Mouse (Mus musculus) lung, embryonic 14.5 days (tissue): Measurements from ENCODE around the gene Usp7. TPM values are rescaled to one million over a fixed set of nuclear protein-coding genes. Genes with fewer than 3 reads are reported as not detected.

Source experiments
- ATAC-seq: fragments of 200-750 bp; cut with Nextera tagmentation; 2 replicates; pipeline ENCODE4 v1.8.0; 2017; ENCODE audit warnings: mild to moderate bottlenecking, moderate TSS enrichment, moderate library complexity; ENCODE audit not compliant: insufficient read depth
- DNase-seq: peaks from one replicate; pipeline ENCODE4 v3.0.0-alpha.2; 2015
- H3K27ac ChIP-seq: fragments of 300-500 bp; sonication (generic); 2 replicates; pipeline ENCODE4 v1.5.1; 2014; ENCODE audit warnings: low read depth, mild to moderate bottlenecking, moderate library complexity
- H3K27me3 ChIP-seq: fragments of 300-500 bp; sonication (generic); 2 replicates; pipeline ENCODE4 v1.6.1; 2014; ENCODE audit warnings: low read length, control low read depth; ENCODE audit not compliant: insufficient read depth
- H3K36me3 ChIP-seq: fragments of 300-500 bp; sonication (generic); 2 replicates; pipeline ENCODE4 v1.6.1; 2014; ENCODE audit warnings: control low read depth; ENCODE audit not compliant: insufficient read depth
- H3K4me1 ChIP-seq: fragments of 300-500 bp; sonication (generic); 2 replicates; pipeline ENCODE4 v1.6.1; 2014; ENCODE audit warnings: antibody characterized with exemption, control low read depth; ENCODE audit not compliant: insufficient read depth
- H3K4me2 ChIP-seq: fragments of 300-500 bp; sonication (generic); 2 replicates; pipeline ENCODE4 v1.6.1; 2014; ENCODE audit warnings: mild to moderate bottlenecking
- H3K4me3 ChIP-seq: fragments of 300-500 bp; sonication (generic); 2 replicates; pipeline ENCODE4 v1.5.1; 2014; ENCODE audit warnings: low read depth, low read length
- H3K9ac ChIP-seq: fragments of 300-500 bp; sonication (generic); 2 replicates; pipeline ENCODE4 v1.6.1; 2014
- H3K9me3 ChIP-seq: fragments of 300-500 bp; sonication (generic); 2 replicates; pipeline ENCODE4 v1.6.1; 2016; ENCODE audit warnings: low read depth, low read length, control low read depth
- CTCF ChIP-seq: IDR thresholded peaks from 2 replicates; pipeline ENCODE4 v1.5.1; 2016; ENCODE audit warnings: antibody characterized with exemption, low read depth
- WGBS: fragments of 180-500 bp; shearing (Covaris S2); extraction: QIAGEN DNeasy Blood & Tissue Kit; methylation state at CpG from one replicate; pipeline ENCODE4 v1.1.7; 2014; 5-methylcytosine and 5-hydroxymethylcytosine counted together
- polyA plus RNA-seq: library from polyadenylated mRNA; unstranded; fragments of >200 nt; fragmentation: Nextera tagmentation; extraction: Ambion mirVana; gene quantifications from 2 replicates; pipeline ENCODE4 v1.2.1, GENCODE M21; 2014

Gene Usp7
- polyA plus RNA-seq, 1 experiment from 2014 or later: 49.8 TPM

- H3K4me2 ChIP-seq: no peak overlapping the region
- no peak for TF ChIP-seq CTCF
- no peak overlapping the region for H3K9ac ChIP-seq
- H3K36me3 ChIP-seq: peaks cover 29% of the 10 kb centered on the region
- ATAC-seq (no peak), DNase-seq (no peak)
- no peaks in the 10 kb centered on the region for H3K27me3 ChIP-seq
- 55% methylated on average over 4 of the region's 4 CpGs for WGBS
- no peaks in the 10 kb centered on the region for H3K4me1 ChIP-seq
- no peak overlapping the region for H3K4me3 ChIP-seq
- H3K9me3 ChIP-seq: no peaks in the 10 kb centered on the region
- H3K27ac ChIP-seq: no peak overlapping the region
Measured at GRCm38 (mm10) chr16:8685087-8685486, 107.0 kb downstream of the Usp7 start.

DNA sequence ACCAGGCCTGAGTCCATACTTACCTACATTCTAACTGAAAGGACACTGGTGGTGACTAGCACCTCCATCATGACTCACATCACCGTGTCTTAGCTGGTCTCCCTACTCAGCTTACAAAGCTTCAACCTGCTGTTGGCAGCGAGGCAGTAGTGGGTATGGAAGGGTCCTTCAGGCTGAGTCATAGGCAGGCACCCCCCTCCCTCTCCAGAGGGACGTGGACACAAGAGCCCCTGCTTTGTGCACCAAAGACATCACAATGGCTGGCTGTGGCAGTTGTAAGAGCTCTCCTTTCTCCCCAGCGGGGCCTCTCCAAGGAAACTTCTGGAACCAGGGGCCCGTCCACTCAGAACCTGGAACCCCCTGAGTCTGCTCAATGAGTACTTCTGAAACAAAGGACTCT is 111.6 kb downstream of the Usp7 start, which contains the start of gene Gm5767:
TSS of gene Gm5767 (plus strand) at position 301 of the 400 bp plus-strand sequence.
- no peaks in the 10 kb centered on the region for H3K27me3 ChIP-seq
- no peaks in the 10 kb centered on the region for H3K9me3 ChIP-seq
- H3K4me2 ChIP-seq: no peak within 1 kb of the TSS
- DNase-seq (no peak), ATAC-seq (no peak)
- H3K36me3 ChIP-seq: 0 out of 2 replicates have a peak, but pooled peaks cover 4% of the 10 kb centered on the region
- no peak within 1 kb of the TSS for H3K4me3 ChIP-seq
- TF ChIP-seq CTCF: no peak
- H3K27ac ChIP-seq: no peak within 1 kb of the TSS
- 68% methylated on average over 5 of the region's 5 CpGs for WGBS
- H3K9ac ChIP-seq: no peak within 1 kb of the TSS
- no peaks in the 10 kb centered on the region for H3K4me1 ChIP-seq

- ATAC-seq (no peak), DNase-seq (no peak)
- TF ChIP-seq CTCF: no peak
- 78% methylated on average over 3 of the region's 3 CpGs for WGBS
- Histone ChIP-seq H3K4me1 (no peaks in the 10 kb centered on the region), H3K36me3 (0 out of 2 replicates have a peak, but pooled peaks cover 2% of the 10 kb centered on the region), H3K27ac (no peak overlapping the region), H3K4me2 (no peak overlapping the region), H3K9ac (no peak overlapping the region), H3K27me3 (no peaks in the 10 kb centered on the region), H3K4me3 (no peak overlapping the region), H3K9me3 (no peaks in the 10 kb centered on the region)
Measured at GRCm38 (mm10) chr16:8679780-8680179, 112.3 kb downstream of the Usp7 start.

- Histone ChIP-seq H3K9me3 (no peaks in the 10 kb centered on the region), H3K4me3 (no peak overlapping the region), H3K9ac (no peak overlapping the region), H3K27me3 (no peaks in the 10 kb centered on the region), H3K4me1 (no peaks in the 10 kb centered on the region), H3K36me3 (no peaks in the 10 kb centered on the region), H3K27ac (no peak overlapping the region), H3K4me2 (no peak overlapping the region)
- 65% methylated on average over 4 of the region's 4 CpGs for WGBS
- no peak for ATAC-seq
- no peak for TF ChIP-seq CTCF
- DNase-seq: no peak
Measured at GRCm38 (mm10) chr16:8678676-8679075, 113.4 kb downstream of the Usp7 start.

DNA sequence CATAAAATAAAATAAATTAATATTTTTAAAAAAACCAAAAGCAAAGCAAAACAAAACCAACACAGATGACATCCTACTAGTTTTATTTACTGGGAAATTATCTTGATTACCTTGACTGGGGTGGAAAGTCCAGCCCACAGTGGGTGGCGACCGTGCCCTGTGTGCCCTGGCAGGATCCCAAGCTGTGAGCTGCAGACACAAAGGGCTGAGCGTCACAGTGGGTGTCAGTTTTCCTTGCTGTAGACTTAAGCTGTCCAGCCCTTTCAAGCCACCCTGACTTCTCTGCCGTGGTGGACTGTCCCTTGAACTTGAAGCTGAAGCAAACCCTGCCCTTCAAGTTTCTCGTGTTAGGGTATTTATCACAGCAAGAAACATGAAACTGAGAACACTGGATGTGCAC is 114.1 kb downstream of the Usp7 start:
- no peak for TF ChIP-seq CTCF
- Histone ChIP-seq H3K9me3 (no peaks in the 10 kb centered on the region), H3K4me3 (no peak overlapping the region), H3K4me2 (no peak overlapping the region), H3K9ac (no peak overlapping the region), H3K27ac (no peak overlapping the region), H3K4me1 (no peaks in the 10 kb centered on the region), H3K36me3 (no peaks in the 10 kb centered on the region), H3K27me3 (0 out of 2 replicates have a peak, but pooled peaks cover 2% of the 10 kb centered on the region)
- DNase-seq: no peak
- ATAC-seq: no peak
- 48% methylated on average over 5 of the region's 5 CpGs for WGBS

GRCm38 (mm10) chr16:8676800-8677199 is 115.3 kb downstream of the Usp7 start:
- DNase-seq (peak; percentile 82), ATAC-seq (no peak)
- Histone ChIP-seq H3K4me1 (no peaks in the 10 kb centered on the region), H3K4me3 (no peak overlapping the region), H3K4me2 (no peak overlapping the region), H3K27ac (no peak overlapping the region), H3K9me3 (no peaks in the 10 kb centered on the region), H3K27me3 (0 out of 2 replicates have a peak, but pooled peaks cover 4% of the 10 kb centered on the region), H3K9ac (no peak overlapping the region), H3K36me3 (no peaks in the 10 kb centered on the region)
- peak; percentile 92 for TF ChIP-seq CTCF
- 52% methylated on average over 4 of the region's 4 CpGs for WGBS

DNA sequence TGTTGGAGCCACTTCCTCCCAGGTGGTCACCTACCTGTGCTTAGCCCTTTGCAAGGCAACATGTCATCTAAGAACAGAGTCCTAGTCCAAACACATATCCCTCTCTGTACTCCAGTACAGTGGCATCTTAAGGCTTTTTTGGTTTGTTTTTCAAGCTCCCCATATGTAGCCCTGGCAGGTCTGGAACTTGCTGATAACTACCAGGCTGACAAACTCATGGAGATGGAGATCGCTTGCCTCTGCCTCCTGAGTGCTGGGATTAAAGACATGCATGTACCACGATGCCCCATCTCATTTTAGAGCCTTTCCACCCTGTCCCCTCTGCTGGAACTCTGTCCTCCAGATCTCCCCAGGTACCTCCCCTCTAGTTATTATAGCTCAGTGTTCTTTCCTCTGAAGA is 115.9 kb downstream of the Usp7 start:
- no peak for TF ChIP-seq CTCF
- Histone ChIP-seq H3K4me2 (no peak overlapping the region), H3K9ac (no peak overlapping the region)

More for the DNA sequence above, 115.9 kb downstream of the Usp7 start:
- Histone ChIP-seq H3K27ac (no peak overlapping the region), H3K9me3 (no peaks in the 10 kb centered on the region), H3K27me3 (0 out of 2 replicates have a peak, but pooled peaks cover 4% of the 10 kb centered on the region), H3K4me3 (no peak overlapping the region), H3K36me3 (no peaks in the 10 kb centered on the region), H3K4me1 (no peaks in the 10 kb centered on the region)
- ATAC-seq (no peak), DNase-seq (no peak)
- 63% methylated on average over 2 of the region's 2 CpGs for WGBS
